Mouse (Mus musculus): ENCODE results near the gene Sema4d. TPM values are rescaled to one million over a fixed set of nuclear protein-coding genes. Genes with fewer than 3 reads are reported as not detected.

Sema4d gene
- polyA plus RNA-seq, 1 experiment from 2014 or later = 9.8 TPM

- Histone ChIP-seq H3K4me1 (replicated peaks; ENCODE audit: control insufficient read depth, insufficient read depth, low read length) (0 out of 2 replicates have a peak, but pooled peaks cover 9% of the 10 kb centered on the region), H3K4me3 (ENCODE audit: low read length) (no peak overlapping the region), H3K27ac (ENCODE audit: low read length) (no peak overlapping the region), H3K36me3 (ENCODE audit: control insufficient read depth, insufficient read depth, low read length) (no peaks in the 10 kb centered on the region), H3K9me3 (ENCODE audit: control insufficient read depth, low read length) (no peaks in the 10 kb centered on the region), H3K27me3 (ENCODE audit: control insufficient read depth, insufficient read depth, low read depth, low read length) (no peaks in the 10 kb centered on the region), H3K4me2 (ENCODE audit: low read depth, low read length) (no peak overlapping the region), H3K9ac (ENCODE audit: low read length) (no peak overlapping the region)
- WGBS = 78% methylated on average over 3 of the region's 3 CpGs
- ATAC-seq (ENCODE audit: low read depth) = no peak
These were observed 152.1 kb downstream of the Sema4d start for GRCm38 (mm10) chr13:51641424-51641823.

DNA sequence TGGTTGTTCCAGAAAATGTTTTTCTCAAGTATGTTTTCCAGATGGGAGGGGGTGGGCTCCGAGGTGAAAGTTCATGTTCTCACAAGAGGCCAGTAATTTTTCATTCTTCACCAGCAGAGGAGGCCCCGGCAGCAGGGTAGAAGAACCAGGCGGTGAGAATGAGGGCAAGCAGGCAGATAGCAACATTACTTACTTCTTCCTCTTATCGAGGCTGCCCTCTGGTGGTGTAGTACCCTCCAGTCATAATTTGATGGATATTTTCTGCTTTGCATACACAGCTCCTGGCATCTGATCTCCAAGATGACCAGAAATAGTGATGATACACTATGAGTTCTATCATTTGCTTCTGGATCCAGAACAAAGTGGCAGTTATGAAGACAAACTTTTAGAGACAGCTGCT, 154.6 kb downstream of the Sema4d start:
- no peak overlapping the region for H3K4me3 ChIP-seq (ENCODE audit: low read length)
- no peak overlapping the region for H3K4me2 ChIP-seq (ENCODE audit: low read depth, low read length)
- H3K4me1 ChIP-seq (replicated peaks; ENCODE audit: control insufficient read depth, insufficient read depth, low read length) = 0 out of 2 replicates have a peak, but pooled peaks cover 6% of the 10 kb centered on the region
- H3K27me3 ChIP-seq (ENCODE audit: control insufficient read depth, insufficient read depth, low read depth, low read length) = no peaks in the 10 kb centered on the region
- no peaks in the 10 kb centered on the region for H3K36me3 ChIP-seq (ENCODE audit: control insufficient read depth, insufficient read depth, low read length)
- H3K9me3 ChIP-seq (ENCODE audit: control insufficient read depth, low read length) = no peaks in the 10 kb centered on the region
- ATAC-seq (ENCODE audit: low read depth) = no peak
- H3K9ac ChIP-seq (ENCODE audit: low read length) = no peak overlapping the region
- H3K27ac ChIP-seq (ENCODE audit: low read length) = no peak overlapping the region
- 84% methylated on average over 4 of the region's 4 CpGs for WGBS

Small RNA genes lying within 50 kb of the gene (microRNA-seq; reads per million reads assigned to microRNA genes)
- not detected for gene Gm23566

Other genes with a start within 250 kb of the Sema4d start
- gene Shc3, start 224.3 kb downstream of the Sema4d start, polyA plus RNA-seq (2015; fragmentation: Nextera tagmentation; extraction: Ambion mirVana) = not detected in 2 replicates
- 350 and 356 TPM in 2 replicates for gene Cks2, start 148.5 kb downstream of the Sema4d start, polyA plus RNA-seq (2015; fragmentation: Nextera tagmentation; extraction: Ambion mirVana)
- 27.5 and 28.3 TPM in 2 replicates for gene Secisbp2, start 142.1 kb downstream of the Sema4d start, polyA plus RNA-seq (2015; fragmentation: Nextera tagmentation; extraction: Ambion mirVana)
- gene Gadd45g, start 52.9 kb upstream of the Sema4d start, polyA plus RNA-seq (2015; fragmentation: Nextera tagmentation; extraction: Ambion mirVana) = 74.4 and 92.3 TPM in 2 replicates